Mouse (Mus musculus): ENCODE data around the gene Txk.

Txk gene

DNA sequence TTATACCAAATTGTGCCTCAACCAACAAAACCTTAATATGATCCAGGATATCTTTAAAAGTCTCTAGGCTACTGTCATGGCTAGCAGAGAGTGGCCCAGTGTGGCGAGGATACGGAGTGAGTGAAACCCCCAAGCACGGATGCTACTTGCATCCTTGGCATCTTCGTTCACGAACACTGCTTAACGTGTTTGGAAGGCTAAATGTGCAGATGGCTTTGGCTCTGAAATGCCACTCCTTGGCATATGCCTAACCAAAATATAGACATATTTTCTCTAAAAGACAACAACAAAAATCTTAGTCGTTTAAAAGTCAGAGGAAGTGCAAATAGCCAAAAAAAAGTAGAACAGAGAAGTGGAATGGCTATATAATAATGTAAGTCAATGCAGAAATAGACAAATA is 63.0 kb downstream of the Txk start:
- DNase-seq: no peak

DNA sequence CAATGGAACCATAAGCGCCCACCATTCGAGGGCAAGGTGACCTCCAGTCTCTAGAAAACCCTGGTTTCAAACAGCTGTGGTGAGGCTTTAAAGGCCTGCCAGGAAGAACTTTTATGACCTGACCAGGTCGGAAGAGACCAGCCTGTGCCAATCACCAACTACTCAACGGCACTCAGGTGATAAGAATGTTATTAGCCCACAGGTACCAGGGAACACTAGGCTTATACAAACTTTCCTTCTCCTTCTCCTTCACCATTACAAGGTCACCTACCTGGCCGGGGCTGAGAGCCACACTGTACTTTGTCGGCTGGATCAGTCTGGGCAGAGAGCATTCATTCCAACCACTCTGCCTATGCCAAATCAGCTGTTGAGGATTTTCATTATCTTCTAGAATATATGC is 71.1 kb downstream of the Txk start:
- no peak for DNase-seq

DNA sequence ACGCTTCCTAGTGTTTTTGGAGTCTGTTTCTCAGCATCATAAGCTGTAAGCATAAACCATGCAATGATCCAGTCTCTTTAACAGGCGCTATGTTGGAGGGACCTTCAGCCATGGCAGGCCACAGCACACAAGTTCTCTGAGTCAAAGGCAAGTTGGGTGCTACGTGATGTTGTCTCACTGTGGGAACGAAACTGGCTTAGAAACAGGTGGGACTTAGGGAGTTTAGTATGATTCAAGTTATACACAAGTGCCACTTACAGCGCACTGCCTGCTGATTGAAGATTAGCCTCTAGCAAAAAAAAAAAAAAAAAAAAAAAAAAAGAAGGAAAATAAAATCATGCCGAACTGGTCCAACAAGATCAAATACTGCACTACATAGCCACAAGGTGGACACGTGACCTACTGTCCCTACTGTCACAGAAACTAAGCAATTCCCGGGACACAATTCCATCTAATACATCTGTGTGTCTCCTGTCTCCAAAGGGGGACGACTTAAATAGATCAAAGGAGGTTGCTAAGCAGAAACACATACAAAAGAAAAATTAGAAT is 77.5 kb downstream of the Txk start:
- no peak for DNase-seq

DNA sequence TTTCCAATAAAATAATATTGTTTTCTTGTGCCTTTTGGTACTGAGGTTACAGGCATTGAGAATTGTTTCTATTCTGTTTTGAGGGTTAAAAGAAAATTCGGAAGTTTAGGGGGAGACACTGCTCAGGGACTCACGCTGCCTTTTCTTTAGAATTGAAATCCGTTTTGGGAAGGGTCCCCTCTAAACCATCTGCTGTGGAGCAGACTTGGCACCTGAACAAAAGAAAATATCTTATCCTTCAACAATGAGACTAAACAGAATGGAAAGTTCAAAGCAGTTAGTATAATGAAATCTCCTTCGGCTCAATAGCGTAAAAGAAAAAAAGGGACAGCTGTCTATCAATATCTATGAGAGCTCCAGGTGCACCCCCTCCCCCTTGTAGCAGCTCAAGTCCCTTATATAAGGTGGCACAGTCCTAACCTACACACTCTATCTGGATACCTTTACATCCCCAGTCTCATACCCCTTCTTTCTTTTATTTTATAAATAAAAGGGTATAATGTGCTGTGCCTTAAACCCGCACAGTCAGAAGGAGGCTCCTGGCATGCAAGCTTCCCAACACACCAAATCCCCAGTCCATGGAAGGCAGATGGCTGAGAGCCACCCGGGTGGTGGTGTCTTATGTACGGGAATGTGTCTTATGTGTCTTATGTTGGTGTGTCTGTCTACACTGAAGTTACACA is 81.4 kb downstream of the Txk start:
- no peak for DNase-seq

DNA sequence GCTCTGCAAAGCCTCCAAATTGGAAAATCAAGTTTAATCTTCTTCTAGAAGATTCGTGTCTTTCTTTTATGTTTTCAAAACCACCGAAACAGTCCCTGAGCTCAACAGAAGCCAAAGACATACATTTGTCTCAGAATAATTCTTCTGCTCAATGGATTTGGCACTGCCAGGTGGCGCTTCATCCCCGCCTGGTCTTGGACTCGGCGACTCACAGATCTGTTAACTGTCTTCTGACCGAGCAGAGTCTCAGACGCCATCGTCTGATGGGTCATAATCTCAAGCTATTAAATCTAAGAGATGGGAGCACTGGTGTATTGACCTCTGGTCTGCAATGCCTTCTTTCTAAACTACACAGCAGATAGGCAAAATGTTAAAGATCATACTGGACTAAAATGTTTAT is 84.2 kb downstream of the Txk start:
- no peak for DNase-seq

DNA sequence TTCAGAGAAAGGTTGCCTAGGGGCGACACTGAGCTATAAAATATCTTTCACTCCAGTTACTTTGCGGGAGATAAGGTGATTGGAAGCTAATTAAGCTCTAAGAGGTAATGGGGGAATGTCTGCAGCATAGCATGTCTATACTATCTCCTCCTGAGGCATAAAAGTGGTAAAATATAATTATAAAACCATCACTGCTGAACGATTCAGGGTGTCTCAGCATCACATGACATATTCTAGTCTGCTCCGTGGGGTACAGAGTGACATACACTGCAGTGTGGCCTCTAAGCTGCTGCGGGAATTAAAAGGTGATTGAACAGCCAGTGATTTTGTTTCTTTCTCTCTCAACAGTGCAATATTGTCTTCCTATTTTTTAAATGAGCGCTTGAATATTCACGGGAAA is 86.1 kb downstream of the Txk start:
- no peak for DNase-seq

DNA sequence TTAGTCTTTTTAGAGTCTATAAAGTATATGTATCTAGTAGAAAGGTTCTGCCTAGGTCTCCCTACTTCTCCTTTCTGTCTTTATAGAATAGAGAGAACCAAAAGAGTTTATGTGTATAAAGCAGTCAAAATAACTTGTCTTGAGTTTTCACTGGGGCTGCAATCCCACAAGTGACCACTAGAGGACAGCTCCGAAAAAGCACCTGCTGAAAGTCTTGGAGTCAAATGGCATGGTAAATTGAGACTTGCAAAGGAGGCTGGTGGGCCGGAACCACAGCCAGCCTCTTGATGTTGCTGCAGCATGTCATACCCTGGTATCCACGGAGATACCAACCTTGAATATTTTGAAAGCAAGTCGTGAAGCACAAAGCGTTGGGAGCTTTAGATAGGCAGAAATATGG is 87.3 kb downstream of the Txk start:
- DNase-seq: peak; percentile 55 to 68

DNA sequence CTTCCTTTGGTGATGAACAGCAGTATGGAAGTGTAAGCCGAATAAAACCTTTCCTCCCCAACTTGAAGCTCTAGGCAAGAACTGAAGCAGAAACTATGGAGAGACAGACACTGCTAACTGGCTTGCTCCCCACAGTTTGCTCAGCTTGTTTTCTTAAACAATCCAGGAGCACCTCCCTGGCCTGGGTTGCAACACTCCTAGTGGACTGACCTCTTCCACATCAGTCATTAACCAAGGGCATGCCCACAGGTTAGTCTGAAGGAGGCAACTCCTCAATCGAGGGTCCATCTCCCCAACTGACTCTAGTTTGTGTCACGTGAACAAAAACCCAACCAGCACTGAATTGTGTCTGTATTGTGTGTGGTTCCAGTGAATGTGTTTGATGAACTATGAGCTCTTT is 87.7 kb downstream of the Txk start:
- no peak for DNase-seq

DNA sequence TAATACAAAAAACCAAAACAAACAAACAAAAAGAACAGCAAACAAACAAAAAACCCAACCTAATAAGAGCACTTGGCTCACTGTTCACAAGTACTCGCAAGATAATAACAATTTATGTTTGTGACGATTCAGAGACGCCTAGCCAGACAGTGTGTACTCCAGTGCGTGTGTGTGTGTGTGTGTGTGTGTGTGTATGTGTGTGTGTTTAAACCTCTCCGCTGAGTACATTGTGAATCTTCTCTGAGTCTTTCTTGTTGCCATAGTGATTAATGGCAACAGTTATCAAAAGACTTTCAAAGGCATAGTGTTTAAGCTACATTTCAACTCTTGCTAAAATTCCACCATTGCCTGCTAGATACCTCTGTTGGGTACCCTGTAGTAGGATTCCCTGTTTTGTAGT is 88.5 kb downstream of the Txk start:
- no peak for DNase-seq

DNA sequence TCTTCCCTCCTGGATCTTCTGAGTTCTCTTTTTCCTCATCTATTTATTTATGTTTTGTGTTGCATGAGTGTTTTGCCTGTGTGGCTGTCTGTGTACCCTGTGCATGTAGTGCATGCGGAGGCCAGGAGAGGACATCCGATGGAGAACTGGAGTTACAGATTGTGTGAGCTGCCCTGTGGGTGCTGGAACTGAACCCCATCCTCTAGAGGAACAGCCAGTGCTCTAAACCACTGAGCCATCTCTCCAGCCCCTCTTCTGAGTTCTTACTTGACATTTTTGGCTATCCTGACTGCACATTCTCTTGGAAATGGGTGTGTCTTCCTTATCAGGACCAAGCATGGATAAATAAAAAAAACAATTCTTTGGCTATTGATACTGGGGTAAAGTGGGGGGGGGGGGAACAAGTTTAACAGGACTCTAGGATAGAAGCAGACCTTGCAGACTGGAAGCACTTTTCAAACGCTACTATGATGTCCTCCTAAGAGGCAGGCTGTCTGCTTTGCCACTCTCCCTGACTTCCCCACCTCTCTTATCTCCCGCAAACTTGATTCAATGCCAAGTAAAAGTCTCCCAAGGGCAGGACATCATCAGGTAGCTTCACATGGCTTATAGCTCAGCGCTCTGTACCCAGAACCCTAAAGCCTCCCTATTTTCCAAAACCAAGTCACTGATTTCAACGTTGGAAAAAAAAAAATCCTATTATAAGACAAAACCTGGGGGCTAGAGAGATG is 91.4 kb downstream of the Txk start:
- no peak for DNase-seq

DNA sequence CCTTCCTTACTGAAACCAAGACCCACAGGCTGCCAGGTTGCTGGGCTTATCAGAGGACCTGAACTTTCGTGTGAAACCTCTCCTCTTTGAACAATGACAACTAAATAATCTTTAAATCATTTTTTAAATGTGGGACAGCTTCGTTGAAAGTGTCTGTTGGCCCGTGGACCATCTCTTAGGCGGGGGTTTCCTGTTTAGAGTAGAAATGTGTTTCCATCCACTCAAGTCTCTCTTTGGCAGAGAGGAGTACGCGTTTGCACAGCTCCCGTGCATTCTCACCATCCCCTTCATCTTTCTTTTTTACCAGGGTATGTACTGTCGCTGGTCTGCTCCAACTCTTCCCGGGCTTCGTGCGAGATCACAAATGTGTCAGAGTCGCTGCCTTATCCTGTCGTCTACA is 94.2 kb downstream of the Txk start:
- no peak for DNase-seq

DNA sequence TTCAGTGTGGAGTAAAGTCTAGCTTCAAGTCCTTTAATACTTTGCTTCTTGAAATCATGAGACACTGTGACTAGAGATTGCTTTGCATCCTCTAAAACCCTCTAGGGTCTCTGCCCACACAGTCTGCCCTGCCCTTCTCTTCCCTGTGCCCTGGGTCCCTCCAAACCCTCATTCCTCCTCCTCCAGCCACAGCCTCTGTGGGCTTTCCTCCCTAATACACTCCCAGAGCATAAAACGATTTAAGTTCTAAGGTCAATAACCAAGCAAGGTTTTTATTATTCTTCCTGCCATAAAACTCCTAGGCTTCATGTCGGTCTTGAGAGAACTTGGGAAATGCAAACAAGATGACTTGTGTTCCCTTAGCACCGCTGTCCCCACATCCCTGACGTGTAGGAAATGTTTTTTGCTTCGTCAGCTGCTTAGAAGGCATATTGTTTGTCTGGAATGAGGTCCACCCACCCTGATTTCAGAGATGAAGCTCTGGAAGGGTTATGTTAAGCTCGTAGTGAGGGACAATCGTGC is 96.2 kb downstream of the Txk start:
- DNase-seq: no peak

DNA sequence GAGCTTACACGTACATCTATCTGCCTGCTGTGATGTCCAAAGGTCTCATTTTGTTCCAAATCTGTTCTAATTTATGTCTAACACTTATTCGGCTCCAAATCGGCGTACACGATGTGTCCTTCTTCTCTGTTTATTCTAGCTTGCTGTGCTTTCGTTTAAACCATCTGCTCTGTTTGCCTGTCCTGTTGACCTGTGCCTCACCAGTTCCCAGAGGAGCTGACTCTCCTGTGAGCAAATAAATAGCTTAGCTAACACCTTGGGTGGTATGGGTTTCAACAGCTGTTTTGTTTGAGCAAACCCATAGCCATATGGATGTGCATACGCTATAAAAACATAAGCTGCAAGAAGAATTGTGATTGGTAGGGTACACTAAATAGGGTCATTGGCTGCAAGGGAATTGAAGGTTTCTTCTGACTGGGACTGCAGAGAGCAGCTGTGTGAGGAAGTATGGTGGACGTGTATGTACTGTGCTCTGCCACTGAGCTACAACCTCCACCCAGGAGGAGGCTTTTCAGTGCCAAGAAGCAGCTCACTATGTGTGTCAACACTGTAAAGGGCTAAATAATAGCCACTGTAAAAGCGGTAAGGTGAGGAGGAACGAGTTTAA is 99.4 kb downstream of the Txk start:
- no peak for DNase-seq

DNA sequence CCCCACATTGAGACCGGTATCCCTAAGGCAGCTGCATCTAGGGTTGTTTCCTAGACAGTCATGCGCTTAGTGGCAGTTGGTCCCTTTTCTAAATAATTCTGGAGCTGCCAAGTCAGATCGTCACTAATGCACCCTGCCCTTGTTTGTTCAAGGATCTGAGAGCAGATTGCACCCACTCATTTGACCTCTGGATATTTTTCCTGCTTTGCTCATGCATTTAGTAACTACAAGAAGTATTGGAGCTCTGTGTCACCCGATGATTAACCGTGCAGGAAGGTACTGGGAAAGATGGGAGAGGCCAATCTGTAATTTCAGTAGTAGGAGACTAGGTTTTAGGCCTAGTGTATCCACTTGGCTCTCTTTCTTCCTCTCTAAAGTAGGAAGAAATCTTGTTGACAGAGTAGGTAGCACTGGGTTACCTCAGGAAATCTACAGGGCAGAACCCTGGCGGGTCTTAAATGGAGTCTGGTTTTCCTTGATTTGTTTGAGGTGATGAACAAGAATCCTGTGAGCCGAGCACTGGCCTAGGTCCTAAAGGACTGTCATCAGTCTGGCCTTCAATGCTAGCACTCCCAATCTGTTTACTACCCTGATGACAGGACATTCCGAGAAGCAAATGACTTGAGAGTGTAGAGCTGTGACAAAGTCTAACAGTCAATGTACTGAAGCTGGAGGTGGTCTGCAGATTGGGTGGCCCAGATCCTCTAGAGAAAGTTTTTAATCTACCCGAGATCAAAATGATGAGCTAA is 103.4 kb downstream of the Txk start:
- DNase-seq: no peak

DNA sequence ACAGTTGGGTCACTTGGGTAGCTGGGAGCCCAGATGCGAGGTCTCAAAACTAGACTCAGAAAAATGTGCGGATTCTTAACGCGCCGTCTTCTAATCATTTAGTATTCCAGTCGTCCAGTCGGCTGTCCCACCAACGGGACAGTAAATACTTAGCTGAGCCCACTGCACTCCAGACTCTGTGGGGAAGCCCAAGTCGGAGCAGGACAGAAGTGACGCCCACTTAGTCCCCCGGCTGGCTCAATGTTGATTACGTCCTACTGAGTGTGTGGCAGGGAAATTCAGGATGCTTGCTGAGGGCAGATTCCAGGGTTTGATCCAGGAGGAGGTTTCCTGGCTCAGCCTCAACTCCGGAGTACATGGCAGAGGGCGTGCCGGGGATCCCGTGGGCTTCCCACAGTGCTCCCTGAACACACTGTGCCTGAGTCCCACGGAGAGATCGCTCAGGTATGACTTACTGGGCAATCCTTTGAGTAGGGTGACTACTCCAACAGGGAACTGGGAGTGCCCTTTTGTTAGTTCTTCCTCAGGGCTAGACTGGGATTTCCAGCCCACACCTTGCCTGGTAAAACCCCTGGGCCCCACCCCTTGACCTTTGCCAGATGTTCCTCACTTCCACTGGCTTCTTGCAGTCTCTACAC is 104.5 kb downstream of the Txk start:
- DNase-seq: peak in 1 of 2 experiments; percentile 28

DNA sequence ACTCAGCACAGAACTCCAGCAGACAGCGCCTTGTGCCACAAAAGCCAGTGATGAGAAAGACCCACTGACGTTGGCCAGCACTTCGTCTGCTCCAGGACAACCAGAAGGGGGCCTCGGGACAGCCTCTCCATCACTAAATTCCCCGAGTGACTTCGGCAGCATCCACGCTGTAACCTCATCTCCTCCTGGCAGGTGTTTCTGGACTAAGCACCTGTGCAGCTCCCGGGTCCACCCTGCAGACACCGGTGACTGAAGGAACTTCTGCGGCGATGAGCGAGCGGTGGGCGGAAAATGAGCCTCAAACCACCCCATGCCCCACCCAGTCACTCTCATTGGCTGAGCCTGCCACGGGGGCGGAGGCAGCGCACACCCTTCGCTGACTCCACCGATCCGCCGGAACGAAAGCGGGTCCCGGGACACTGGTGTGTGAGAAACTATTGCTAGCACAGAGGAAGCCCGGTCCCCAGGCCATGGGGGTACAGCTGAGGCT is 105.1 kb downstream of the Txk start, which contains the start of gene Nipal1:
Nipal1 (plus strand) TSS at position 378 of the 490 bp plus-strand sequence.
- DNase-seq: peak; percentile 83 to 91

DNA sequence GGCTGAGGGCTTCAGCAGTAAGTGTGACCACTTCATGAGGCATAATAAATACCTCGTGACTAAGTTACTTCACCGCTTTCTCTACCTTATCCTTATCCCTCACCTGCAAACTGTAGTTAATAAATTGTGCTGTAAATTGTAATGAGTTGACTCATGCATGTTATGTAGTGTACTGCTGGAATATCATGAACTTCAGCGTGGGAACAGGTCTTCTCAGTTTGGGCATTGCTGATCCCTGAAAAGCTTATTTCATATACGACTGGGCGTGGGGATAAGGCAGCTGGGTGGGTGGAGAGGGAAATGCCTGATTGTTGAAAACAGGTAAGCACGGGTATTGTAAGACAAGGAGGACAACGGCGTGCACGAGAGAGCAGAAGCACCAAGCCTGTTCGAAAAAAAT is 105.6 kb downstream of the Txk start:
- no peak for DNase-seq

DNA sequence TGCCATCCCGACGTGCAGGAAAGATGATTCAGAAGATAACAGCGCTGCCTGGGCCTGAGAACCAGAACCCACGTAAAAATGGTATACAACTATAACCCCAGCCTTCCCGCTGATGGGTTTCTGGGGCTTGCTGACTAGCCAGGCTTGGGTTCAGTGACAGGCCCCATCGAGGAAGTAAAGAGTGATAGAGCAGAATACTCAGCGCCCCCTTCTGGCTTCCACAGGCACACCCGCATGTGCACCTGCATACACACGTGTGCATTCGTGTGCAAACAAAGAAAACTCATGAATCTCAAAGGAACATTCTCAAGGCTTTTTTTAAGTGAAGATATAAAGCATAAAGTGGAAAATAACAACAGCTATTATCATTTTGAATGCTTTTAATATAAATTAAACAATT is 106.4 kb downstream of the Txk start:
- peak; percentile 71 to 79 for DNase-seq
